Mouse (Mus musculus) cerebellum, adult 8-10 months (tissue): ENCODE results near the gene Nupr1l.
"Not testable (repeated sequence)": the region's sequence is repeated elsewhere in the genome, so short reads cannot be mapped to it uniquely, and the experiment has no call there.

Experiments used
- DNase-seq: peaks from one replicate; pipeline ENCODE4 v3.0.0; 2022

The Nupr1l gene

DNA sequence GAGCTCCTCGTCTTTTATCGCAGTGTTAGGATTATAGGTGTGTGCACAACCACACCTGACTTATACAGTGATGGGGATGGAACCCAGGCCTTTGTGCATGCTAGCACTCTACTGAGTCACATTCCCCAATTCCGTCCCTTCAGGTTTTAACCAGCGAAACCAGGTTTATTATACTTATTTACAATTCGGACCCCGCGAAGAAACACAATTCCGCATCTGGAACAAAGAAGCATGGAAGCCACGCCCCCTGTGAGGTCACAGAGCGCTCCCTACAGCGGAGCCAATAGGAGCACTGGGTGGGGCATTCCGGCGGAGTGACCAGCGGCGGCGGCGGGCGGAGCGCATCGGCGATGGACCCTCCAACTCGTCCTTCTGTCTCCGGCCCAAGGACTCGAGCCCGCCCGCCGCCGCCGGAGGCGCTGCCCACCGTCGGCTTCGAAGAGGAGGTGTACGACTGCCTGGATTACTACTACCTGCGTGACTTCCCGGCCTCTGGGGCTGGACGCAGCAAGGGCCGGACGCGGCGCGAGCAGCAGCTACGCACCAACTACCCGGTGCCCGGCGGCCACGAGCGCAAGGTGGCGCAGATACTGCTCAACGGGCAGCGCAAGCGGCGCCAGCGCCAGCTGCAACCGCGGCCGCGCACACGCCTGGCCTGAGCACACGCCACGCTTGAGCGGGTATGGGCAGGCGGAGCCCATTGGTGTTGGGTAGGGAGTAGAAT lies at the start of gene Nupr1l:
TSS of gene Nupr1l (plus strand) at position 299 of the 724 bp plus-strand sequence.
- DNase-seq = peak; percentile 83

- no peak for DNase-seq
These were observed 46.0 kb upstream of the Nupr1l start for GRCm38 (mm10) chr5:129862325-129862724.

GRCm38 (mm10) chr5:129864467-129864866 lies 43.9 kb upstream of the Nupr1l start:
- peak; percentile 27 for DNase-seq

- no peak for DNase-seq
These were observed 42.5 kb upstream of the Nupr1l start for GRCm38 (mm10) chr5:129865841-129866240.

DNA sequence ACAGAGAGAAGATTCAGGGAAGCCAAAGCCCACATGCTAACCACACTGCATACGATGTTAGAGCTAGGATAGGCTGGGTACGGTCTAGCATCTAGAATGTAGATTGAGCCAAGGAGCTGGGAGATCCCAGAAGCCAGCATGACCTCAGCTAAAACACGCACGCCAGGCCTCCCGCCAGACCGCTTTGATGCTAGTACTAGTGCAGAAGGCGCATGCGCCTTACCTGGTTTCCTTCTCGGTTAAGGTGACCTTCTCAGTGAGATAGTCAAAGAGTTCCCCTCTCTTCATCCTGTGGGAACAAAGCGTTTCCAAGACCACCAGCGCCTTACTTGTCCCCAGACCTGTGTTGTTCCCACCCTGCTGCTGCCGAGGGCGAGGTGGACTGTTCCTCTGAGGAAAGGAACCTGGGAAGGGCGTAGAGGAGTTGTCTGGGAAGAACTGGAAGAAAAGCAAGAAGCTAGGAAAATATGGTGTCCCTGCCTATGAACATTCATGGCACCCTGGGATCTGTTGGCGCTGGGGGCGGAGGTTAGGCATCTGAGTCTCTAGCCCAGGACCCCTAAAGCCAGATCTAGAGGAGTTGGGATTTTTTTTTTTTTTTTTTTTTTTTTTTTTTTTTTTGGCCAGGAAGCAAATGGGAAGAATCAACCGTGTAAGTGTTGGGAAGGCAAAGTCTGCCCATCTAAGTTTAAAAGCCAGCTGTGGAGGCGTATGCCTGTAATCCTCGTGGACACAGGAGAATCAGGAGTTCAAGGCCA lies 38.9 kb upstream of the Nupr1l start:
- DNase-seq = no peak

DNA sequence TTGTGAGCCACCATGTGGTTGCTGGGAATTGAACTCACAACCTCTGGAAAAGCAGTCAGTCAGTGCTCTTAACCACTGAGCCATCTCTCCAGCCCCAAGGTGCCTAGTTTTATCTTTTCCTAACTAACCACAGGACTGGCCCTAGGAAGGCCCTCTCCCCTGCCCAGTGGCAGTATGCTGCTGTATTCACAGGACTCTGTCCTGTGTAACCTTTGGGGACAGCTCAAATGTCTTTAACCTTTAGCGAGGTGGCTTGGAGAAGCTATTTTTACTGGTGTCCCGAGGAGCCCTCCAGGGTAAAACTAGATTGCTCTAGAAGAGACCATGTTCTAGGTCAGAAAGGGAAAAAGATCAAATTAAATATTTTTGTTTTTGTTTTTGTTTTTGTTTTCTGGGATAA lies 37.1 kb upstream of the Nupr1l start:
- DNase-seq = no peak

DNA sequence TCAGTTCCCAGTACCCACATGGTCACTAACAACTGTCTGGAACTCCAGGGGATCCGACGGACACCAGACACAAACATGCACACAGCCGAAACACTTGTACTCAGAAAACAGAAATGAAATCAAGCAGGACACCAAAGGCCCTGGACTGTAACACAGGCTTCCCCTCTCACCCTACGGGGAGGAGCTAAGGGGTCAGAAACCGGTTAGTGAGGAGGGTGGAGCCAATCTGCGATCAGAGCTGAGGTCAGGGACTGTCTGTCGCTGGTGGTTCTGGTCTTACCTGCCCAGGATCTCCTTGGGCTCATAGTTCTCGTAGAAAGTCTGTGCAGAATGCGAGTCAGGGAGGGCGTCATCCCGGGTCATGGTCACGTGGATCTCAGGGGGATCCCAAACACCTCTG lies 34.4 kb upstream of the Nupr1l start:
- no peak for DNase-seq

- no peak for DNase-seq
These were observed 33.2 kb upstream of the Nupr1l start for GRCm38 (mm10) chr5:129875098-129875497.

GRCm38 (mm10) chr5:129877731-129878455 lies 30.4 kb upstream of the Nupr1l start:
- DNase-seq = no peak

DNA sequence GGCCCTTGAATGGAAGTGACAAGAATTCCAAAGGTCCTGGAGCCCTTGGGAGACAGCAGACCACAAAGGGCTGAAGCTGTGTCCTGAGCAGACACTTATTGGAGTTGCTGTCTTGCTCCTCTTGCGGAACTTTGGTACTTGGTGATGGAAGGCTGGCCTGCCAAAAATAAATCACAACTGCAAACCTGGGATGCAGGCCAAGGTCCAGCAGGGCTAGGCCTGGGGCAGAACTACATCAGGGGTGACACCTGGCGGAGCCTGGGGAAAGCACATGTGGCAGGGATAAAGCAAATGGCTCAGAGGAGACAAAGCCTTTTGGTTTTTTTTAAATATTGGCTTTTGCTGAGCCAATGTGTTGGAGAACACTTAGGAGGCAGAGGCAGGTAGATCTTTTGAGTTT lies 29.4 kb upstream of the Nupr1l start:
- DNase-seq = peak; percentile 20

DNA sequence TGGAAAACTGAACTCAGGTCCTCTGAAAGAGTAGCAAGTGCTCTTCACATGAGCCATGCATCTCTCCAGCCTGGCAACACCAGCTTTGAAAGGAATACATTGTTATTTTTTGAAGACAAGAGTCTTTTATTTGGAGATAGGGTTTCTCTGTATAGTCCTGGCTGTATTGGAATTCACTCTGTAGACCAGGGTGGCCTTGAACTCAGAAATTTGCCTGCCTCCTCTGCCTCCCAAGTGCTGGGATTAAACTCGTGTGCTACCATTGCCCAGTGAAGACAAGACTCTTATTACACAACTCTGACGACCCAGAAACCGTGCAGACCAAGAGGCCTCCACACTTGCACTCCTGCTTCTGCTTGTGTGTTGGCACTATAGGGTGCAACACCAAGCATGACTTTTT lies 28.5 kb upstream of the Nupr1l start:
- no peak for DNase-seq

DNA sequence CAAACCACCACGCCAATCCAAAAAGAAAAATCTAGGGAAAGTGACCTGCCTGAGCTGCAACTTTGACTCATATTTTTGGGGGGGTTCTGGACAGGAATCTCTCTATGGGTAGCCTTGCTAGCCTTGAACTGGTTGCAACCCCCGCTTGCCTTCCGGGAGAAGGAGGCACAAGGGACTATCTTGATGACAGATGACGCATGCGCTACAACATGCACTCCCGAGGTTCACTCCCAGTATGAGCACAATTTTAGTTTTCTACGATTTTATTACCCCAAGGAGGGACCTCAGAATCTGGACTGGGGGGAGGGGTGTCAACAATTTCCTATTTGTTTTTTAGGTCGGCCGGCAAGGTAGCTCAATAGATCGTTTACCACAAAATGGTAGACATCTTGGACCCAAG lies 22.1 kb upstream of the Nupr1l start:
- no peak for DNase-seq

DNA sequence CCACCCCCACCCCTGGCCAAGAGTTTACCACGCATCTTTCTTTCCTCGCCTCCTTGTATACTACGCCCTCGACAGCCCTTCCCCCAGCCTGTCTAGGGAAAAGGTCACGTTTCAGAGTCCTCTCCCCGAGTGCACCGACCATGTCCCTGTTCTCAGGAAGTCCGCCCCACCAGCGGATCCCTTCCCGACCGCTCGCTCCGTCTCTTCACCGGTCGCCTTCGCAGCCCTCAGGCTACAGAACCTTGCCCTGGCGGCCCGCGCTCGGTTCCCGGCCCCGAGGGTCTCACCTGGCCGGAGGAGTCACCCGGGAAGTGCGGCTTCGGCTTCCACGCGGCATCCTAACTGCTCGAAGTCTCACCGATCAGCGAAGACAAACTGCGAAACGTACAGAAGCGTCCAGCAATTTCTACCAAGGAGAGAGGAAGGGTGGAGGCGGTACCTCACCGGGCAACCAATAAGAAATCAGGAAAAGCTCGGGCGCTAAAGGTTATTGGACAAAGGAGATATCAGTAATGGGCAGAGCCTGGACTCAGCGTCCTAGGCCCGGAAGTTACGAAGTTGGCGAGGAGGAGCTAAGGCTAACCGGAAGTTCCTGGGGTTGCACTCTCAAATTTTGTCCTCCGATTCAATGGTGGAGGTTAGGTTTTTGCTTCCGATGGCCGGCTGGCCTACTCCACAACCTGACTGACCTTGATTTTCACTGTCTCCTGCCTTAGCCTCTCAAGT lies 21.3 kb upstream of the Nupr1l start, which contains the start of gene Chchd2:
TSS of gene Chchd2 (minus strand) at position 560 of the 726 bp plus-strand sequence.
- peak; percentile 94 for DNase-seq

DNA sequence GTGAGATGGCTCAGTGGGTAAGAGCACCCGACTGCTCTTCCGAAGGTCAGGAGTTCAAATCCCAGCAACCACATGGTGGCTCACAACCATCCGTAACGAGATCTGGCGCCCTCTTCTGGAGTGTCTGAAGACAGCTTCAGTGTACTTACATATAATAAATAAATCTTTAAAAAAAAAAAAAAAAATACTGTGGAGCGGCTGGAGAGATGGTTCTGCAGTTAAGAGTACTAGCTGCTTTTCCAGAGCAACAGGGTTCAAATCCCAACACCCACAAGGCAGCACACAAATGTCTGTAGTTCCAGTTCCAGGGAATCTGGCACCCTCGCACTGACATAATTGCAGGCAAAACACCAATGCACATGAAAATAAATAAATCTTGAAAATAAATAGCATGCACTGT lies 17.9 kb upstream of the Nupr1l start:
- DNase-seq = not testable (repeated sequence)

DNA sequence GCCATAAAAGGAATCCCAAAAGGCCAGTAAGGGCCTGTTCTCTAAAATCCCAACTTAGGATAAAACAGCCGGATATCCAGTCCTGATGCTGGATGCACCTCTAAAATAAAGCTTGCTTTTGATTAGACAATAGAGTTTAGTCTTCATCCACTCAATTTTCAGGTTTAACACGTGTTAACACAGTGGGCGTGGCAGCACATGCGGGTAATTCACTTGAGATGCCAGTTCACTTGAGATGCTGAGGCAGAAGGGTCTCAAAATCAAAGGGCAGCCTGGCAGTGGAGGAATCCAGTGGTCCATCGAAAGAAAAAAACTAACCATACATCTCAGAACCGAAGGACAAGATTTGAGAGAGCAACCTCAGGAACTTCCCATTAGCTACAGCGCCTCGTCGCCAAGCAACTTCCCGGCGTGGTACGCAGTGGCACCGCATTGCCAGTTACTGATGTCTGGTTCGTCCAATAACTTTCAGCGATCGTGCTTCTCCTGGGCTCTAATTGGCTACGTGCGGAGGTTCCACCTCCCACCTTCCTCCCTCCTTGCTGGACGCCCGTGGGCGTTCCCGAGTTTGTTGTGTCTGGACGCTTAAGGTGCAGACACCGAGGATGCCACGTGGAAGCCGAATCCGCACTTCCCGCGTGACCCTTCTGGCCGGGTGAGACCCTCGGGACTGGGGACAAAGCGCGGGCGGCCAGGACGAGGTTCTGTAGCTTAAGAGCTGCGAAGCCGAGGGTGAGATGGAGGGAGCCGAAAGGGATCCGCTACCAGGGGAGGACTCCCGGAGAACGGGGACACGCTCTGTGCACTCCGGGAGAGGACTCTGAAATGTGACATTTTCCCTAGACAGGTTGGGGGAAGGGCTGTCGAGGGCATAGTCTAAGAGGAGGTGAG lies 12.9 kb upstream of the Nupr1l start, which contains the start of gene Zbed5:
TSS of gene Zbed5 (plus strand) at position 526 of the 891 bp plus-strand sequence.
- DNase-seq = peak; percentile 80

DNA sequence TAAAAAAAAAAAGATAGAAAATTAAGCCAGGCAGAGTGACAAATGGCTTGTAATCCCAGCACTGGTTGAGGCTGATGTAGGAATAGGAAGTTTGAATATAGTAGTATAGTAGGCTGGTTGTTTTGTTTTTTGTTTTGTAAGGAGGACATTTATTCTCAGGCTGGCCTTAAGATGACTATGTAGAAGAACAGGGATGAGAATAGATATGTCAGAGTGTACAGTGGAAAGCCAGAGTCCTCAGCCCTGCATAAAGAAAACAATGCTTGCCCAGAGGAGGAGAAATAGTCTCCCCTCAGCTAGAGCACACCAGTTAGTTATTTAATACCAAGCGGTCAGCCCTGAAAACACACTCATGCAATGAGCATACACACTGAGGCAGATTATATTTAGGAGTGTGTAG lies 9.9 kb upstream of the Nupr1l start, which contains the start of gene Phkg1:
TSS of gene Phkg1 (minus strand) at position 101 of the 400 bp plus-strand sequence.
- no peak for DNase-seq

GRCm38 (mm10) chr5:129907775-129908174 lies 565 bp upstream of the Nupr1l start:
- no peak for DNase-seq

- DNase-seq = no peak
These were observed 807 bp downstream of the Nupr1l start for GRCm38 (mm10) chr5:129909147-129909546.

GRCm38 (mm10) chr5:129909591-129909990 lies 1.3 kb downstream of the Nupr1l start:
- DNase-seq = no peak

DNA sequence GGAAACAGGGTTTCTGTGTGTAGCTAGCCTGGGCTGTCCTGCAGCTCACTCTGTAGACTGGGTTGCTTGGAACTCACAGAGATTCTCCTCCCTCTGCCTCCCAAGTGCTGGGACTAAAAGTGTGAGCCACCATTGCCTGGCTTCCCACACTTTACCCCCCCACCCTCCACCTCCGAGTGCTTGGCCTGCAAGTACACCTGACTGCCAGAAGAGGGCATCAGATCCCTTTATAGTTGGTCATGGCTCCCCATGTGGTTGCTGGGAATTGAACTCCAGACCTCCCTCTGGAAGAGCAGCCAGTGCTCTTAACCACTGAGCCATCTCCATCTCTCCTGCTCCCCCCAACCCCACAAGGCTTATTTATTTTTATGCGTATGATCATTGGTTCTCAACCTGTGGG lies 5.7 kb downstream of the Nupr1l start:
- DNase-seq = no peak

DNA sequence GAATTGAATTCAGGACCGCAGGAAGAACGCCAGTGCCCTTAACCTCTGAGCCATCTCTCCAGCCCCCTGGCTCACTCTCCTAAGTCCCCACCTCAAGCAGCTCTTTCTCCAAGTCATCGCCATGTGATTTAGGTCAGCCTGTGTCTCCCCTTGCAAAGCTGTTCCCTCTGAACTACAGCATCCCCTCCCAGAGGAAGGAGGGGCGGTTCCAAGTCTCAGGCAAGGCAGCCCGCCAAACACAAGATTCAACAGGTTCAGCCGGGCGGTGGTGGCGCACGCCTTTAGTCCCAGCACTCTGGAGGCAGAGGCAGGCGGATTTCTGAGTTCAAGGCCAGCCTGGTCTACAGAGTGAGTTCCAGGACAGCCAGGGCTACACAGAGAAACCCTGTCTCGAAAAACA lies 7.2 kb downstream of the Nupr1l start:
- DNase-seq = not testable (repeated sequence)
